Mouse (Mus musculus) thymus, postnatal 10 days (tissue): Measurements from ENCODE around the gene Gm37240.

ENCODE experiments used
- DNase-seq, 2 experiments: peaks; one replicate each; pipeline ENCODE4 v3.0.0; 2021; ENCODE audit warnings: low spot score in 2 of 2

Gene Gm37240

DNA sequence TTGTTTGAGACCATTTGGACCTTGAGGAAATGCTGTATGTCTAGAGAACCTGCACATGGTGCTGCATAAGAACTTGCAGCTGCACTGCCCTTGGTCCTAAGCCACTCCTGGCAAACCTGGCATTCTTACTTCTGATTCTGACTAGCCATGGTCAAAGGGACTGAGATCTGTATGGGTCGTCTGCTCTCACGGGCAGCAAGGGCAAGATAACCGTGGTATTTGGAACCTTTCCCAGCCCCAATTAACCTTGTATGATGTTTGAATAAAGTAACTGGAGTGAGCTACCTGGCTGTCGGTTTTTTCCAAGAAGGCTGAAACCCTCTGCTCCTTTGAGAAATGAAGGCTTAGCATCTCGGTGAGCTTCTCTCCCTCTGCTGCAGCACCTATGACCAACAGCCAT, 8.4 kb downstream of the Gm37240 start:
- no peak for DNase-seq

- no peak for DNase-seq
Observed at GRCm38 (mm10) chr3:85863996-85864395, 23.3 kb downstream of the Gm37240 start.

- DNase-seq, result no peak
Observed at GRCm38 (mm10) chr3:85862886-85863285, 24.4 kb downstream of the Gm37240 start.

GRCm38 (mm10) chr3:85860996-85861395, 26.3 kb downstream of the Gm37240 start:
- no peak for DNase-seq

GRCm38 (mm10) chr3:85859311-85859710, 28.0 kb downstream of the Gm37240 start:
- DNase-seq, result no peak

- no peak for DNase-seq
Observed at GRCm38 (mm10) chr3:85858140-85859135, 28.9 kb downstream of the Gm37240 start.

DNA sequence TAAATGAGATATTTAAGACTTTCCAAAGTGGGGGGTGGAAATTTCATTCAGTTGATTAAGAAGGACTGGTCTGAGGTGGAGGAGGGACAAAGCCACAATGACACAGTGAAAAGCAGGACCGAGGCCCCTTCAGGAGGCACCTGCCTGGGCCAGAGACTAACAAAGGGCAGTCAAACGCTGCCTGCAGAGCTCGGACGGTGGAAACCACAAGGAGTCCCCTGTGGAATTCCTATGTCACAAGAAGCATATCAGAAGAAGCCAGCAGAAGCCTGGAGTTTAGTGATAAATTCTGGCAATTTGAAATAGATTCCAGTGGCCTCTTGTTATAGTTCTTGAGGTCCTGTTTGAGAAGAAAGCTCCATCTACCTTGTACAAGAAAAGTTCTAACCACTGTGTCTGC, 30.2 kb downstream of the Gm37240 start:
- DNase-seq, result no peak

DNA sequence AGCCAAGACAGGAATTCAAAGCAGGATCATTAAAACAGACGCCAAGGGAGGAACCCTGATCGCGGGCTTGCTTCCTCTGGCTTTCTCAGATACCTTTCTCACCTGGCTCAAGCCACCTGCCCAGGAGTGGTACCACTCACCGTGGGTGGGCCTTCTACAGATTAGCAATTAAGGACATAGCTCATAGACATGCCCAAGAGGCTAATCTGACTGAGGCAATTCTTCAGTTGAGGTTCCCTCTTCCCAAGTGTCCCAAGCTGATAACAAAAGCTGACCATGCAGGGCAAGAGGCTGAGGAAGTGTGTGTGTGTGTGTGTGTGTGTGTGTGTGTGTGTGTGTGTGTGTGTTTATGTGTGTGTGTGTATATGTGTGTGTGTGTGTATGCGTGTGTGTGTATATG, 31.4 kb downstream of the Gm37240 start:
- DNase-seq, result no peak

DNA sequence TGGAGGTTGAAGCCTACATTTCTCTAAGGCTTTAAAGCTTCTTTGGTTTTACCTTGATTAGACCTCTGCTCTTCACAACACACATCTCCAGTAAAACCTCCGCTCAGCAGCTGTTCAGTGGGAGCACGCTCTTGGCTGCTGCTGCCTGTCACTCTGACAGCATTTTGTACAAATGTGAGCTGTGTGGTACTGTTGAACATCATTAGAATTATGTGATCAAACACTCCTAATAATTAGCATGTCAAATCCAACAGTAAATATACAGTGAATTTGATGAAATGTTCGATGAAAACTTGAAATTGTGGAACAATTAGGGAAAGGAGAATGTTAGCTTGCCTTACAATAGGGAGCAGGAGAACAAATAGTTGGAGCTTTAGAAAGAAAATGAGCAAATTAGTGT, 32.3 kb downstream of the Gm37240 start:
- DNase-seq, result no peak

DNA sequence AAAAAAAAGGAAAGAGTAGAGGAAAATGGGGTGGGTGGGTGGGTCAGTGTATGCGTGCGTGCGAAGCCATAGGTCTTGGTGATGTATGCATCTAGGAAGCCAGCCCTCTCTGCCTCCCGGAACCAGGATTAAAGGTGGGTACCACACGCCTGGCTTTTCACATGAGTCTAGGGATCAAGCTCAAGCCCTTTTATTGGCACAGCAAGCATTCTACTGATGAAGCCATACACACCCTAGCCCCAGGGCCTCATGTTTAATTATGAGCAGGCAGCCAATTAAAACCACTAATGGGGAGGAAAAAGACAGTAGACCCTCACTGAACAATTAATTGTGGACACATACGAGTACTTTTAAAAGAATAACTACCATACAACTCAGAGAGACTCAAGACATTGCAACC, 33.2 kb downstream of the Gm37240 start:
- DNase-seq, result no peak

DNA sequence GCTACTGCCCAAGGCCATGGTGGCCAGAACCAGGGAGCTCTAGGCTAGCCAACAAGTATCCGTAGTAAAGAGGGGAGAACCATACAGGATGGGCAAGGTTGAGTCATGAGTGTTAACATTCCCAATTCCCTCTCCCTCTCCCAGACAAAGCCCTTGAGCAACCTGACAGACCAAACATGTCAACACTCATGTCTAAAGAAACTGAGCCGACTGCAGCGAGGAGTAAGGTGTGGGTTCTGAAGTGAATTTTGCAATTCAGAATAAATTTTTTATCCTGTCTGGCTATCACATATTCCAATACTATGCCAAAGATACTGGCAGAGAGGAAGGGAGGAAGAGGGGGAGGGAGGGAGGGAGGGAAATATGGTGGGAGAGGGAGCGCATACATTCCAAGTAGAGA, 33.6 kb downstream of the Gm37240 start:
- no peak for DNase-seq

GRCm38 (mm10) chr3:85850079-85850478, 37.2 kb downstream of the Gm37240 start:
- no peak for DNase-seq

DNA sequence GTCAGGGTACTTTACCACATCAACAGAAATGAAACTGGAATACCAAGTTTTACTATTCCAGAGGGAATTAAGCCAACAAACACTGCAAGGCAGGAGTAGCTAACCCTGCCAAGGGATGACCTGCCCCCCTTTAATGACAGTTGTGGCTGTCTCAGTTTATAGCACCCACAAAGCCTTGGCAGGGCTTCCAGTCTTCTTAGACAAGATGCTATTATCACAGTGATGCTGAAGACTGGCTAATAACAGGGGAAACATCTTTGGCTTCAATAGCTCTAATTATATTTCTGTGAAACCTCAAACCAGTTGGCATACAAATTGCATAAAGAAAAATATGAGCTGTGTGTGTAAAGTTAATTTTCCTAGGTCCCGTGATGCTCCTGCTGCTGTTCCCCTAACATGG, 41.0 kb downstream of the Gm37240 start:
- DNase-seq, result no peak

DNA sequence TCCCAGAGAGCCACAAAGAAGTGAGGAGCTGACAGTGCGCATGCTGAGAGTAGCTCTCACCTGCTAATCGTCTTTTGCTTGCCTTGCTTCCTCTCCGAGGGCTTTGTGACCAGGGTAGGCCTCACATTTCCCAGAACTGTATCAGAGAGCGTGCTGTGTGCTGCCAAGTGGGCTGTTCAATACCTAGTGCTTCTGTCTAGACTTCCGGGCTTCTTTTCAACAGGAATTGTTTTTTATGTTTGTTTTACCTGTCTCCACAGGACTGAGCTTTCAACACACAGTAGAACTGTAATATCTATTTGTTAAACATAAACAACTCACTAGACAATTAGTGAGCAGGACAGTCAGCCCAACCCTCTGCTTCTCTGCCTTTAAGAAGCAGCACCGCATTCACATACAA, 42.0 kb downstream of the Gm37240 start:
- DNase-seq, result no peak

DNA sequence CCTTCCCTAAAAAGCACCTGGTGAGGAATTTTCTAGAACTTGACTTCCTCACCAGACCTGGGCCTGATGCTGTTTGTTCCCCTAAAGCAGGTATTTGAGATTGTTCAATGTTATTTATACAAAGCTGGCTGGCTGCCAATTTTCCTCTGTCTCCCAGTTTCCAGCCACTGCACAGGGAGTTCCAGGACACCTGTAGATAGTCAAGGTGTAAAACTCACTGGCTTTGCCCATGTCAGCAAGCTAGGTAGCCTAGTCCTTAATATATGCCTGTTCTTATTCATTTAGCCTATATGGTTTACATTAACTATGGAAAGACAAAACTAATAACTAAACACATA, 44.5 kb downstream of the Gm37240 start:
- no peak for DNase-seq

GRCm38 (mm10) chr3:85842177-85842880, 45.0 kb downstream of the Gm37240 start:
- DNase-seq, result no peak

GRCm38 (mm10) chr3:85841454-85842176, 45.7 kb downstream of the Gm37240 start:
- no peak for DNase-seq

DNA sequence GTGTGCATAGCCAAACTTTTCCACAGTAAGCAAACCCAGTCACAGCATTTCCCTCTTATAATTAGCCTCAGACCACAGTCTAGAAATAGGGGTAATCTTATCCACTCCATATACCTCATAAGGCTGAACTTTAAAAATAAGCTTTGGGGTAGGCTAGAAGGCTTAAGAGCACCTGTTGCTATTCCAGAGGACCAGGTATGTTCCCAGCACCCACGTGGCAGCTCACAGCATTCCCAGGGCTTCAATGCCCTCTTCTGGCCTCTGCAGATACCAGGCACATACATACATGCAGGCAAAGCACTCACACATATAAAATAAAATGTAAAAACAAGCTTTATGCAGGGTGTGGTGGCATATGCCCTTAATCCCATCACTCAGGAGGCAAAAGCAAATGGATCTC, 53.7 kb downstream of the Gm37240 start:
- no peak for DNase-seq

GRCm38 (mm10) chr3:85832490-85833155, 54.7 kb downstream of the Gm37240 start:
- no peak for DNase-seq

DNA sequence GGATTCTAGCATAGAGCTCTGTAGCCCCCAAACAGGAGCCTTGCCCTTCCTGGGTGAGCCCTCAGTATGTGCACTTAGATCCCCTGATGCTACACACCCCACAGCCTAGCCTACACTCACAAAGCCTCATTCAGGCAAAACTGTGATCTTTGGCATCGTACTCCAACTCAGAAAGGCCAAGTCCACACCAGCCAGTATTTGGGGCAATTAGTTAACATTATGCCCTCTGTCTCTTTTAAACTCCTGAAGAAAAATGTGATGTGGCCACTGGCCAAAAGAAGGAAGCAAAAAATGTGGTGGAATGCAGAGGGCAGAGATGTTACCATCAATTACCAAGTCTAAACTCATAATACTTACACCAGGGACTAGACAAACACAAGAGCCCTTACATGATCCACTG, 55.5 kb downstream of the Gm37240 start:
- no peak for DNase-seq

- no peak for DNase-seq
Observed at GRCm38 (mm10) chr3:85829047-85829446, 58.3 kb downstream of the Gm37240 start.

- no peak for DNase-seq
Observed at GRCm38 (mm10) chr3:85827815-85828214, 59.5 kb downstream of the Gm37240 start.
